Mouse (Mus musculus) kidney, adult 2 months (tissue): ENCODE results near the gene Dspp. TPM values are rescaled to one million over a fixed set of nuclear protein-coding genes. Genes with fewer than 3 reads are reported as not detected.

Experiments
- DNase-seq: peaks from one replicate; pipeline ENCODE4 v3.0.0; 2021
- H3K27ac ChIP-seq: fragments of 200-500 bp; 2 replicates; pipeline ENCODE4 v1.5.1; 2012; ENCODE audit warnings: low read depth, low read length, control low read depth, inconsistent platforms; ENCODE audit not compliant: insufficient read depth
- H3K27me3 ChIP-seq: fragments of 200-500 bp; replicated peaks from 2 replicates; pipeline ENCODE4 v1.6.1; 2012; ENCODE audit warnings: mild to moderate bottlenecking, moderate library complexity, low read length, inconsistent platforms; ENCODE audit not compliant: control insufficient read depth, insufficient read depth
- H3K36me3 ChIP-seq: fragments of 200-500 bp; 2 replicates; pipeline ENCODE4 v1.6.1; 2012; ENCODE audit warnings: mild to moderate bottlenecking, moderate library complexity, low read length, inconsistent platforms; ENCODE audit not compliant: control insufficient read depth, insufficient read depth
- H3K4me1 ChIP-seq: fragments of 200-500 bp; 2 replicates; pipeline ENCODE4 v1.6.1; 2011; ENCODE audit warnings: low read length; ENCODE audit not compliant: control insufficient read depth, insufficient read depth
- H3K4me3 ChIP-seq: fragments of 200-500 bp; 2 replicates; pipeline ENCODE4 v1.5.1; 2011; ENCODE audit warnings: mild to moderate bottlenecking, low read depth, low read length, control low read depth; ENCODE audit not compliant: insufficient read depth
- CTCF ChIP-seq: fragments of 200-500 bp; conservative IDR thresholded peaks from 2 replicates; pipeline ENCODE4 v1.5.1; 2011; ENCODE audit warnings: low read depth, mild to moderate bottlenecking, control low read depth, low read length, moderate library complexity, mixed read lengths; ENCODE audit not compliant: insufficient read depth, insufficient read length
- POLR2A ChIP-seq: fragments of 200-500 bp; IDR thresholded peaks from one replicate; pipeline ENCODE4 v1.6.1; 2011; ENCODE audit warnings: low read depth, low read length, control low read depth
- WGBS: fragments of 180-500 bp; shearing (Covaris S2); methylation state at CpG from one replicate; pipeline ENCODE4 v1.1.7; 2018; 5-methylcytosine and 5-hydroxymethylcytosine counted together
- polyA plus RNA-seq: library from polyadenylated mRNA; depleted of rRNA; stranded (reverse); fragments of >200 nt; gene quantifications from 2 replicates; pipeline ENCODE4 v1.2.3, GENCODE M21; 2012

Gene Dspp
- polyA plus RNA-seq, 1 experiment = not detected

DNA sequence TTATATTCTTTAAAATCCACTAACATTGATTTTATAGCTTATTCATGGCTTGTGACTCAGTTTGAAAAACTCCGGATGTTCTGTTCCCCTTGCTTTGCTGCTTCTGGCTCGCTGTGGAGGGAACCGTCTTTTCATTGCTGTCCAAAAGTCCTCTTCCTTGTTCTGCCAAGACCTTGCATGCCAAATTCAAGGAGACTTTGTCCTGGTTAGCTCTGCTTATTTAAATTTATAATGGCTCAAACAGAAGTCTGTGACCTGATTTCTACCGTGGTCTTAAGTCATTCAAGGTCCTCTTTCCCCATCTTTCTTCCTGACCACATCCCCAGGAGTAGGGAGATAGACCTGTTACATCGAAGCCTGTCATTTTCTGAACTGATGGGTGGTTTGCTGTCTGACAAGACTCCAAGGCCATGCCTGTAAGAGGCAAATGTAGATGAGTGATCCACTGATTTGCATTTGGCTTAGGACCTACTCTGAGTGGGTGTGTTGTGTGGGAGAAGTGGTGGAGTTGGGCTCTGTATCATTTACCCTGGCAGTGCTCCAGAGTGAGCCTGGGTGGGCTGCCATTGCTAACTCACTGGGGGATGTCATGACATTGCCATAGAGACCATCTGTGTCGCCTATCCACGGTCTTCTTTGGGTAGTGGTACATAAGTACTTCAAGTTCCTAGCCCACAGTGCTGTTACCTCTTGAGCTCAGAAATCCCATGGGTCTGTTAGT is 12.0 kb upstream of the Dspp start:
- Histone ChIP-seq H3K4me3 (no peak overlapping the region), H3K27ac (peak overlapping the region; percentile 47; the same call in 1 of the 2 replicates), H3K4me1 (no peaks in the 10 kb centered on the region; the same call in 1 of the 2 replicates), H3K27me3 (no peaks in the 10 kb centered on the region), H3K36me3 (no peaks in the 10 kb centered on the region)
- no peak for TF ChIP-seq CTCF
- TF ChIP-seq POLR2A = no peak
- WGBS = 60% methylated on average over 7 of the region's 7 CpGs
- peak; percentile 70 for DNase-seq

DNA sequence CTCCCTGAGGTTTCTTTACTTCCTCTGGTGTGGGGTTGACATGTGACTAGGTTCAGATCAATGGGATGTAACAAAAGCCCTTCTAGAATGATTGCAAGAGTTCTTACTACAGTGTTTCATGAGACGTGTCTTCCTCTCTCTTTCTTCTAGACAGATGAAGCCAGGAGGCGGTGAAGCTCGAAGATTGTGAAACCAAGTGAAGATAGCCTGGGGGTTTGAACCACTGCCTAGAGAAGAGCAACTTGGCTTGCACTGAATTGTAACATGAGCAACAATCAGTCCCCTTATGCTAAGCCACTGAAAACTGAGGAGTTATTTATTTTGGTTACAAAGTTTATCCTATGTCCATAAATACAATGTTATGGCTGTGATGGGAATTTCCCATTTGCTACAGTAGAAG is 9.9 kb upstream of the Dspp start:
- WGBS = 64% methylated on average over 3 of the region's 3 CpGs
- DNase-seq = no peak
- no peaks in the 10 kb centered on the region for H3K27me3 ChIP-seq
- no peaks in the 10 kb centered on the region for H3K36me3 ChIP-seq
- no peak for TF ChIP-seq POLR2A
- no peak for TF ChIP-seq CTCF
- no peaks in the 10 kb centered on the region; the same call in 1 of the 2 replicates for H3K4me1 ChIP-seq
- H3K27ac ChIP-seq = no peak overlapping the region
- H3K4me3 ChIP-seq = no peak overlapping the region

DNA sequence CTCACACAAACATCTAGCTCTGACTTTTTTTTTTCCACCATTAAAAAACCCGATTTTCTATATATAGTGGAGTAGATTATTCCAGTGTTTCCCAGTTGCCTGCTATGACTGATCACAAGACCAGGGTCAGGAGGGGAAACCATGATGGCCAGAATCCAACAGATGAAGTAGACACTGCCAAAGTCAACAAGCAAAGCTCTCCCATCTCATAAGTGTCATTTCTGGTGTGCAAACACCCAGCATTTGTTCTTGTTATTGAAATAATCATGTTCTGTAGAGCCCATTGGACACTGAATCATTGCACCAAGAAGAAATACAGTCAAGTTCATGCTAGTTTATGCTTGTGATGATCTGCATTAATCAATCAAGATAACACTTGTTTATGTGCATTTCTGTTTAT is 9.1 kb upstream of the Dspp start:
- Histone ChIP-seq H3K4me1 (no peaks in the 10 kb centered on the region; the same call in 1 of the 2 replicates), H3K27ac (no peak overlapping the region), H3K36me3 (no peaks in the 10 kb centered on the region), H3K27me3 (no peaks in the 10 kb centered on the region), H3K4me3 (no peak overlapping the region)
- WGBS = 50% methylated on average over 1 of the region's 1 CpGs
- no peak for TF ChIP-seq POLR2A
- no peak for TF ChIP-seq CTCF
- peak; percentile 80 for DNase-seq

DNA sequence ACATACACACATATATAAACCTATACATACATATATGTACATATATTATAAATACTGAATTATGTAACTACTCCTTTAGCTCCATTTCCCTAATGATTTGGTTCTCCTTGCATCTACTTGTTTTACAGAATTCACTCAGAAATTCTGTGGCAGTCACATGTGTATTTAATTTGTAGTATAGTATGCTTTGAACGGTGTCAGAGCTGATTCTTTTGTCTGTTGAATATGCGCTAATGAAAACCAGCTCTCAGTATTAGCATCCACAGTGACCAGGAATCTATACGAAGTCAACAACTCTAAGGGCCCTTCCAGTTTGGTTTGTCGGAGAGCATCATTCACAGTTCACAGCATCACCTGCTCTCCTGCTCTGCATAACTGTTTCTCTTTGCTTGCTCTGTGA is 7.0 kb upstream of the Dspp start:
- Histone ChIP-seq H3K4me3 (no peak overlapping the region), H3K4me1 (no peaks in the 10 kb centered on the region; the same call in 1 of the 2 replicates), H3K27me3 (no peaks in the 10 kb centered on the region), H3K27ac (no peak overlapping the region), H3K36me3 (no peaks in the 10 kb centered on the region)
- no peak for TF ChIP-seq CTCF
- TF ChIP-seq POLR2A = no peak
- 92% methylated on average over 4 of the region's 4 CpGs for WGBS
- no peak for DNase-seq

DNA sequence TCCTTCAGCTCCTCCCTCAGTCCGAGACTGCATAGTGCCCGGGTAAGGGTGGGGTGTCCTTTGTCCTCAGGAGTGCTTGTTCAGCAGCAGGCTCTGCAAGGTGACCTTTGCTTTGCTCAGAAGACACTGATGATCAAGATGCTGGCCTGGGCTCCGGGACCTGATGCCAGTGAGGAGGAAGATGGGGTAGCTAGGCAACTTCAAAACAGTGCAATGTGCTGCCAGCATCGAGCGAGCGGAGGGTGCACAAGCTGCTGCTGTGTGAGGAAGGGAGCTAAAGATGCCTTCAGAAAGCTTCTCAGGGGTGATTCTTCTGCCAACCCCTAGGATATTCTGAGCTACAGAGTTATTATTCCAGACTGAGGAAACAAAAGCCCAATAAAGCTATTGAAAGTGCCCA is 2.6 kb downstream of the Dspp start:
- Histone ChIP-seq H3K27ac (no peak overlapping the region), H3K4me1 (no peaks in the 10 kb centered on the region), H3K36me3 (no peaks in the 10 kb centered on the region), H3K27me3 (no peaks in the 10 kb centered on the region), H3K4me3 (no peak overlapping the region)
- no peak for TF ChIP-seq CTCF
- TF ChIP-seq POLR2A = no peak
- DNase-seq = peak; percentile 12
- WGBS = 68% methylated on average over 6 of the region's 6 CpGs

DNA sequence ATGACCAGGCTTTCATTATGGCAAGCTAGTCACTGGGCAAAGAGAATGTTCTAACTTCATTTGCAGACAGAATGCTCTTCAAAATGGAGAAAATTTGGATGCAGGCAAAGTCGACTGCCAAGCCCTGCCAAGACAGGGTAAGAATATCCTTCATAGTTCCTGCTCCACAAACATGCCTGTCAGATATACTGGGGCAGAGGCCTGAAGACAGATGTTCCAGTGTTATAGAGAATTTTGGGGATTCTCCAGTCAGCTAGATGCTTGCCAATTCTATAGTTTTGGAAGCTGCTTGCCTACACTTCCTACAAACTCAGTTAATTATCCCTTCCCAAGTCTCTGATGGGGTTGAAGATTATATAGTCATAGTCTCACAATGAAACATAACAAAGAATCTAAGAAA is 13.2 kb downstream of the Dspp start:
- 94% methylated on average over 1 of the region's 1 CpGs for WGBS
- no peaks in the 10 kb centered on the region for H3K4me1 ChIP-seq
- H3K4me3 ChIP-seq = no peak overlapping the region
- H3K36me3 ChIP-seq = no peaks in the 10 kb centered on the region
- H3K27ac ChIP-seq = no peak overlapping the region
- TF ChIP-seq CTCF = no peak
- no peak for TF ChIP-seq POLR2A
- H3K27me3 ChIP-seq = no peaks in the 10 kb centered on the region
- no peak for DNase-seq

DNA sequence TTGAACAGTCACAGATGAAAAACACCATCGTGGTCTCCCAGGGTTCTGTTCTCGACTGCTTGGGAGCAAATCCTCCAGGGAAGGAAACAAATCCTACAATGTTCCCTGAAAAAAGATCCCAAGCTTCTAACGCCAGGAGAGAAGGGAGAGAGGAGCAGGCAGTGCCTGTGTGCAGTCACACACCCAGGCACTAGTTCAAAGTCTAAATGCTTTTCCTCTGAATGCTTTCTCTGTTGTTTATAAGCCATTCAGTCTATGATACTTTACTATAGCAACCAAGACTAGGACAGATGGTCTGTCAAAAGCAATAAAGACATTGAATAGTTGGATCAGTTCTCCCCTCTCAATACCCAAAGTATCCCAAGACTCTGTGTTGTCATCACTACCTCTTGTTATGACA is 16.8 kb downstream of the Dspp start:
- H3K4me3 ChIP-seq = no peak overlapping the region
- no peak for TF ChIP-seq CTCF
- no peak for TF ChIP-seq POLR2A
- WGBS = 66% methylated on average over 3 of the region's 3 CpGs
- peak; percentile 12 for DNase-seq
- H3K4me1 ChIP-seq = no peaks in the 10 kb centered on the region
- H3K36me3 ChIP-seq = no peaks in the 10 kb centered on the region
- H3K27ac ChIP-seq = no peak overlapping the region
- H3K27me3 ChIP-seq = no peaks in the 10 kb centered on the region
